Mouse (Mus musculus): Measurements from ENCODE around the gene Tlr9.

GRCm38 (mm10) chr9:106273276-106273675 lies 50.9 kb downstream of the Tlr9 start:
- TF ChIP-seq CTCF (IDR thresholded peaks at IDR 0.05; ENCODE audit: borderline replicate concordance, control insufficient read depth, extremely low read depth, insufficient read depth, low read length, poor library complexity) (no peak), POLR2A (IDR thresholded peaks at IDR 0.05; ENCODE audit: control insufficient read depth, extremely low read depth, insufficient read depth, low read length, poor library complexity) (no peak)
